Mouse (Mus musculus) gastrocnemius, postnatal 25 days (tissue): ENCODE results near the gene Ano1. TPM values are rescaled to one million over a fixed set of nuclear protein-coding genes. Genes with fewer than 3 reads are reported as not detected.

ENCODE experiments used
- total RNA-seq, 2 experiments: library from RNA; stranded (reverse); gene quantifications; 1 replicate in 1 of 2; 2 replicates in 1 of 2; pipeline ENCODE4 v1.2.3; 2021

Gene Ano1
- total RNA-seq, 2 experiments from 2014 or later = 2.1 to 3.5 TPM

Other genes with a start within 250 kb of the Ano1 start
- 10 to 100 TPM; 22.6 to 29.2 TPM for gene Ppfia1, start 198.2 kb downstream of the Ano1 start, total RNA-seq
- 1 to 10 TPM; 1.9 to 2.5 TPM for gene Fadd, start 169.5 kb downstream of the Ano1 start, total RNA-seq
- gene Fgf3, start 86.1 kb upstream of the Ano1 start, total RNA-seq = not detected
- under 1 TPM in 1 of 2 experiments, not detected in 1; 0.27 TPM for gene Fgf4, start 95.4 kb upstream of the Ano1 start, total RNA-seq
- not detected for gene Fgf15, start 144.6 kb upstream of the Ano1 start, total RNA-seq
- 1 to 10 TPM; 7.0 to 8.4 TPM for gene LTO1, start 163.1 kb upstream of the Ano1 start, total RNA-seq
- 10 to 100 TPM; 11.4 to 14.1 TPM for gene Ccnd1, start 188.0 kb upstream of the Ano1 start, total RNA-seq